Mouse (Mus musculus): ENCODE measurements around the gene Hoxb13.

GRCm38 (mm10) chr11:96234906-96235305, 40.8 kb downstream of the Hoxb13 start:
- TF ChIP-seq CTCF (IDR thresholded peaks at IDR 0.05; ENCODE audit: borderline replicate concordance, extremely low read depth, insufficient read depth, insufficient read length) (peak; percentile 87), POLR2A (IDR thresholded peaks at IDR 0.05; ENCODE audit: borderline replicate concordance, extremely low read depth, insufficient read depth, insufficient read length, poor library complexity, severe bottlenecking) (no peak)
